Mouse (Mus musculus): ENCODE results near the gene Nxn. TPM values are rescaled to one million over a fixed set of nuclear protein-coding genes. Genes with fewer than 3 reads are reported as not detected.

The Nxn gene
- polyA plus RNA-seq, 1 experiment from 2014 or later, result 19.9 TPM

- Histone ChIP-seq H3K9ac (replicated peaks) (no peak overlapping the region), H3K4me1 (peaks cover 34% of the 10 kb centered on the region), H3K36me3 (no peaks in the 10 kb centered on the region), H3K27me3 (no peaks in the 10 kb centered on the region), H3K27ac (replicated peaks) (no peak overlapping the region), H3K4me2 (replicated peaks) (no peak overlapping the region), H3K9me3 (no peaks in the 10 kb centered on the region), H3K4me3 (no peak overlapping the region)
- 17% methylated on average over 14 of the region's 14 CpGs for WGBS
- ATAC-seq (replicated peaks), result no peak
Measured at GRCm38 (mm10) chr11:76358628-76359320, 40.2 kb downstream of the Nxn start.

GRCm38 (mm10) chr11:76357464-76357863, 41.5 kb downstream of the Nxn start:
- H3K9ac ChIP-seq (replicated peaks), result no peak overlapping the region
- H3K4me1 ChIP-seq, result peaks cover 36% of the 10 kb centered on the region
- no peak overlapping the region for H3K4me2 ChIP-seq (replicated peaks)
- 36% methylated on average over 12 of the region's 12 CpGs for WGBS
- no peak for ATAC-seq (replicated peaks)
- no peak overlapping the region; the same call in 1 of the 2 replicates for H3K27ac ChIP-seq (replicated peaks)
- no peaks in the 10 kb centered on the region for H3K27me3 ChIP-seq
- no peaks in the 10 kb centered on the region for H3K36me3 ChIP-seq
- no peak overlapping the region for H3K4me3 ChIP-seq
- no peaks in the 10 kb centered on the region for H3K9me3 ChIP-seq

GRCm38 (mm10) chr11:76356091-76356490, 42.8 kb downstream of the Nxn start:
- H3K4me2 ChIP-seq (replicated peaks), result no peak overlapping the region
- no peaks in the 10 kb centered on the region for H3K36me3 ChIP-seq
- H3K4me1 ChIP-seq, result peaks cover 45% of the 10 kb centered on the region
- H3K9ac ChIP-seq (replicated peaks), result no peak overlapping the region
- H3K9me3 ChIP-seq, result no peaks in the 10 kb centered on the region
- no peak overlapping the region for H3K4me3 ChIP-seq
- WGBS, result 65% methylated on average over 11 of the region's 11 CpGs
- ATAC-seq (replicated peaks), result no peak
- H3K27ac ChIP-seq (replicated peaks), result no peak overlapping the region
- H3K27me3 ChIP-seq, result no peaks in the 10 kb centered on the region

GRCm38 (mm10) chr11:76355425-76355824, 43.5 kb downstream of the Nxn start:
- Histone ChIP-seq H3K4me1 (peaks cover 52% of the 10 kb centered on the region), H3K27ac (replicated peaks) (no peak overlapping the region), H3K4me3 (no peak overlapping the region), H3K36me3 (no peaks in the 10 kb centered on the region), H3K27me3 (no peaks in the 10 kb centered on the region), H3K9me3 (no peaks in the 10 kb centered on the region), H3K9ac (replicated peaks) (no peak overlapping the region), H3K4me2 (replicated peaks) (no peak overlapping the region)
- WGBS, result 84% methylated on average over 6 of the region's 6 CpGs
- no peak for ATAC-seq (replicated peaks)

- peaks cover 48% of the 10 kb centered on the region for H3K4me1 ChIP-seq
- H3K9me3 ChIP-seq, result no peaks in the 10 kb centered on the region
- no peak overlapping the region for H3K9ac ChIP-seq (replicated peaks)
- no peak for ATAC-seq (replicated peaks)
- no peaks in the 10 kb centered on the region for H3K27me3 ChIP-seq
- no peaks in the 10 kb centered on the region for H3K36me3 ChIP-seq
- H3K4me2 ChIP-seq (replicated peaks), result no peak overlapping the region
- 42% methylated on average over 16 of the region's 16 CpGs for WGBS
- H3K4me3 ChIP-seq, result no peak overlapping the region
- H3K27ac ChIP-seq (replicated peaks), result no peak overlapping the region
Measured at GRCm38 (mm10) chr11:76352861-76353558, 45.9 kb downstream of the Nxn start.

GRCm38 (mm10) chr11:76351624-76352011, 47.3 kb downstream of the Nxn start:
- Histone ChIP-seq H3K9ac (replicated peaks) (no peak overlapping the region), H3K27me3 (no peaks in the 10 kb centered on the region), H3K4me1 (peaks cover 41% of the 10 kb centered on the region), H3K4me3 (no peak overlapping the region), H3K36me3 (no peaks in the 10 kb centered on the region), H3K4me2 (replicated peaks) (no peak overlapping the region), H3K27ac (replicated peaks) (peak overlapping the region; percentile 41; the same call in 1 of the 2 replicates), H3K9me3 (no peaks in the 10 kb centered on the region)
- 15% methylated on average over 3 of the region's 3 CpGs for WGBS
- ATAC-seq (replicated peaks), result no peak

- H3K27me3 ChIP-seq, result no peaks in the 10 kb centered on the region
- no peak overlapping the region for H3K4me2 ChIP-seq (replicated peaks)
- no peak for ATAC-seq (replicated peaks)
- WGBS, result 10% methylated on average over 10 of the region's 10 CpGs
- H3K9ac ChIP-seq (replicated peaks), result no peak overlapping the region
- no peak overlapping the region for H3K4me3 ChIP-seq
- H3K27ac ChIP-seq (replicated peaks), result peak overlapping the region; percentile 41
- no peaks in the 10 kb centered on the region for H3K9me3 ChIP-seq
- no peaks in the 10 kb centered on the region for H3K36me3 ChIP-seq
- H3K4me1 ChIP-seq, result peaks cover 41% of the 10 kb centered on the region
Measured at GRCm38 (mm10) chr11:76350931-76351623, 47.9 kb downstream of the Nxn start.

GRCm38 (mm10) chr11:76349833-76350232, 49.1 kb downstream of the Nxn start:
- 58% methylated on average over 5 of the region's 5 CpGs for WGBS
- H3K9me3 ChIP-seq, result no peaks in the 10 kb centered on the region
- no peak for ATAC-seq (replicated peaks)
- H3K4me2 ChIP-seq (replicated peaks), result no peak overlapping the region
- H3K36me3 ChIP-seq, result no peaks in the 10 kb centered on the region
- no peak overlapping the region for H3K4me3 ChIP-seq
- no peak overlapping the region for H3K9ac ChIP-seq (replicated peaks)
- H3K27ac ChIP-seq (replicated peaks), result no peak overlapping the region; the same call in 1 of the 2 replicates
- H3K27me3 ChIP-seq, result no peaks in the 10 kb centered on the region
- peaks cover 41% of the 10 kb centered on the region for H3K4me1 ChIP-seq

- Histone ChIP-seq H3K9me3 (no peaks in the 10 kb centered on the region), H3K4me1 (peaks cover 33% of the 10 kb centered on the region), H3K4me3 (no peak overlapping the region), H3K27ac (replicated peaks) (no peak overlapping the region), H3K9ac (replicated peaks) (no peak overlapping the region), H3K27me3 (no peaks in the 10 kb centered on the region), H3K36me3 (no peaks in the 10 kb centered on the region), H3K4me2 (replicated peaks) (no peak overlapping the region)
- WGBS, result 31% methylated on average over 4 of the region's 4 CpGs
- no peak for ATAC-seq (replicated peaks)
Measured at GRCm38 (mm10) chr11:76347589-76347988, 51.4 kb downstream of the Nxn start.

- no peak overlapping the region for H3K27ac ChIP-seq (replicated peaks)
- H3K4me2 ChIP-seq (replicated peaks), result no peak overlapping the region
- H3K9ac ChIP-seq (replicated peaks), result no peak overlapping the region
- no peaks in the 10 kb centered on the region for H3K27me3 ChIP-seq
- WGBS, result 41% methylated on average over 9 of the region's 9 CpGs
- H3K4me1 ChIP-seq, result peaks cover 20% of the 10 kb centered on the region
- H3K9me3 ChIP-seq, result no peaks in the 10 kb centered on the region
- no peak for ATAC-seq (replicated peaks)
- no peak overlapping the region for H3K4me3 ChIP-seq
- H3K36me3 ChIP-seq, result no peaks in the 10 kb centered on the region
Measured at GRCm38 (mm10) chr11:76343031-76343430, 55.9 kb downstream of the Nxn start.

- Histone ChIP-seq H3K36me3 (no peaks in the 10 kb centered on the region), H3K4me2 (replicated peaks) (no peak overlapping the region), H3K9ac (replicated peaks) (no peak overlapping the region), H3K4me3 (no peak overlapping the region), H3K27me3 (no peaks in the 10 kb centered on the region), H3K27ac (replicated peaks) (no peak overlapping the region), H3K4me1 (peaks cover 20% of the 10 kb centered on the region), H3K9me3 (no peaks in the 10 kb centered on the region)
- no peak for ATAC-seq (replicated peaks)
- WGBS, result 75% methylated on average over 14 of the region's 14 CpGs
Measured at GRCm38 (mm10) chr11:76341884-76342645, 56.9 kb downstream of the Nxn start.

- Histone ChIP-seq H3K27me3 (no peaks in the 10 kb centered on the region), H3K4me2 (replicated peaks) (no peak overlapping the region; the same call in 1 of the 2 replicates), H3K4me1 (peaks cover 20% of the 10 kb centered on the region), H3K4me3 (no peak overlapping the region), H3K9me3 (no peaks in the 10 kb centered on the region), H3K27ac (replicated peaks) (no peak overlapping the region), H3K36me3 (no peaks in the 10 kb centered on the region), H3K9ac (replicated peaks) (no peak overlapping the region)
- 44% methylated on average over 14 of the region's 14 CpGs for WGBS
- no peak for ATAC-seq (replicated peaks)
Measured at GRCm38 (mm10) chr11:76341163-76341562, 57.8 kb downstream of the Nxn start.

Measured in forebrain, embryonic 15.5 days (tissue).